Mouse (Mus musculus): ENCODE data around the gene Otud7a. TPM values are rescaled to one million over a fixed set of nuclear protein-coding genes. Genes with fewer than 3 reads are reported as not detected.

The Otud7a gene
- total RNA-seq (2021) = 1 to 10 TPM in 1 of 2 experiments, under 1 TPM in 1; 0.70 to 1.3 TPM
- long read RNA-seq, experiment 1, partial matches to known transcripts = 0 of 1 reads
- long read RNA-seq, experiment 1, other reads (novel, unspliced or antisense) = 1 of 1 reads
- long read RNA-seq, experiment 2, partial matches to known transcripts = 0 of 6 reads
- long read RNA-seq, experiment 2, other reads (novel, unspliced or antisense) = 6 of 6 reads

- peak; percentile 66 to 73 for DNase-seq (ENCODE audit: low spot score in 2 of 2)
These were observed at the start of gene Otud7a for GRCm38 (mm10) chr7:63444484-63445345. Gene Otud7a (plus strand): TSS chr7:63444751.

DNA sequence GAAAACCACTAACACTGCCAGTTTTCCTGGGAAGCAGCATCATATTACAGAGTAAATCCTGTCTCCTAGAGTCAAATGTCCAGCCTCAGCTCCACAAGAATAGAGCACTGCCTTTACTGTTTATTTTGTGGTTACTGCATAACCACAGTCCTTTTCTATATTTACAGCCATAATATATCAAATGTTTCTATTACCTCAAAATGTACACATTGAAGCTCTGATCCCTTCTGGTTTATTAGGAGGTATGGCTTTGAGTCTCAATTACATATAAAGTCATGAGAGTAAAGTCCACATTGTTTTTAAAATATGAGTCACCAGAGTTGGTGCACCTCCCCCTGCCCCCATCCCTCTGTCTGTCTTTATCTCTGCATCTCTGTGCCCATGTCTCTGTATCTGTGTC, 38.6 kb upstream of the Otud7a start:
- DNase-seq (ENCODE audit: low spot score in 2 of 2) = no peak

- DNase-seq (ENCODE audit: low spot score in 2 of 2) = no peak
These were observed 772 bp downstream of the Otud7a start for GRCm38 (mm10) chr7:63445346-63445700.

GRCm38 (mm10) chr7:63446951-63447350, 2.4 kb downstream of the Otud7a start:
- no peak for DNase-seq (ENCODE audit: low spot score in 2 of 2)

GRCm38 (mm10) chr7:63455228-63455627, 10.7 kb downstream of the Otud7a start:
- DNase-seq (ENCODE audit: low spot score in 2 of 2) = no peak

- DNase-seq (ENCODE audit: low spot score in 2 of 2) = no peak
These were observed 17.7 kb downstream of the Otud7a start for GRCm38 (mm10) chr7:63462234-63462633.

DNA sequence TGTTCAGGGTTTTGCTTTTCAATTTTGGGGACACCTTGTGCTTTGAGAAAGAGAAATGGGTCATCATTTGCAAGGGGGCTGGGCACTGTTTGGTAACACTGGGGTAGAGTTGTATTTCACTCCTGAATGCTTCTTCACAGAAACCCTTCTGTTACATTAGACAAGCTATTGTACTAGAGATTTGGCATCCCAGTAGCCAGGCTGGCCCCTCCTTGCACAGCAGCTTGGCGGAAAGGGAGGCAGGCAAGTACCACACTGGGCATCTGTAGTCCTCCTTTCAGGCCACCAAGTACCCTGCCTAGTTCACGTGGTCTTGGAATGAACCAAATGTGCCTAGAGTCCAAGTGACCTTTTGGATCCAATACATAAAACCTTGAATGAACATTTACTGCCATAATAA, 18.1 kb downstream of the Otud7a start:
- DNase-seq (ENCODE audit: low spot score in 2 of 2) = no peak

GRCm38 (mm10) chr7:63466729-63467128, 22.2 kb downstream of the Otud7a start:
- no peak for DNase-seq (ENCODE audit: low spot score in 2 of 2)

GRCm38 (mm10) chr7:63468258-63468657, 23.7 kb downstream of the Otud7a start:
- DNase-seq (ENCODE audit: low spot score in 2 of 2) = no peak

GRCm38 (mm10) chr7:63483091-63483490, 38.5 kb downstream of the Otud7a start:
- no peak for DNase-seq (ENCODE audit: low spot score in 2 of 2)

DNA sequence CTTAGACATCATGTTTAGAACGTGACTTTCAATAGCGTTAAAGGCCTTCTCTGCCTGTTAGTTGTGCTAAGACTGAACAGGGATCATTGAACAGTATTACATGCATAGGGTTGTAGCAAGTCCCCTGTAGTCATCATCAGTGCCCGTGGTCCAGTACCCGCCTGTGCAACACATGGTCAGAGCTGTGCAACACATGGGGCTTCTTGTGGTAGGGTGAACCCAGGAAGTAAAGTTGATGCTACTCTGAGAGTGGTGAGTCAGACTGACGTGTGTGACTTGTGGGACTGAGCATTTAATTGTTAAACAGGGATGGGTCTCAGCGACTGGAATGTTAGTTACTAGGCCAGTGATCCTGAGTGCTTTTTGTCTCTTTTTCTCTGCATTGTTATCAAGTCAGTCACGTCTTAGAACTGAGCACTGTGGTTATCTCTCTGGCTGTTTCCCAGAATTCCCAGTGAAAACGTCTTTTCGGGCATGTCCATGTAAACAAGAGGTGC, 52.5 kb downstream of the Otud7a start:
- no peak for DNase-seq (ENCODE audit: low spot score in 2 of 2)

DNA sequence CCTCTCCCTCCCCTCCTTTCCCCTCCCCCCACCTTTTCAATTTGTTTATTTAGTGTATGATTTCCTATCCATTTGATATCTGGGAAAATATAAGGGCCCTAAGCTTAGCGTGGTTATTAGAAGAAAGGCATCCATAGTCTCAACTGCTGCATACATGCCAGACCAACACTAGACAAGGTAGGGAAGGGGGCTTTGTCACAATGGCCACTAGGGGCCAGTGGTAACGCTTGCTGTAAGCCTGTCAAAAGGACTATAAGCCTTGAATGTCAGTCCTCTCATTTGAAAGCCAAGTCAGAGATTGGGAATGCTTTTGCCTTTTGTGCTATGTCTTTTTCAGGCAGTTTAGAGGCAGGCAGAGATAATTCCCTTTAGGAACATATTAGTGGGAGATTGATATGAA, 59.7 kb downstream of the Otud7a start:
- no peak for DNase-seq (ENCODE audit: low spot score in 2 of 2)

- no peak for DNase-seq (ENCODE audit: low spot score in 2 of 2)
These were observed 63.5 kb downstream of the Otud7a start for GRCm38 (mm10) chr7:63508079-63508478.

DNA sequence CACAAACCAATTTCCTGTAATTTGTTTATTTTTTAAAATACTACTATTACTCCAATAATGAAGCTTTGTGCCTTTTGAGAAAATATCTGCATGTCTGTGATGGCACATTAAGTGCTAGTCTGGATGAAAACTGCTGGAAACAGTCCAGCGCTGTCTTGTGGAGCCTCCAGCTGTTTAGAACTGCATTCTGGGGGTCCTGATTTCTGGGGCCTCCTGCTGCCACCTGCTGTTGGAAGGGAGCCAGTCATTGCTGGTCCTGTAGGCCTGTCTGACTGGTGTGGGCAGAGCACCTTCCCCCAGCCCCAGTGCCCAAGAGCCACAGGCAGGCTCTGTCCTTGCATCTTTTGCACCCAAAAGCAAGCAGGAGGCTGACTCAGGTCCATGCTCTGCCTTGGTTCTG, 65.3 kb downstream of the Otud7a start:
- no peak for DNase-seq (ENCODE audit: low spot score in 2 of 2)

DNA sequence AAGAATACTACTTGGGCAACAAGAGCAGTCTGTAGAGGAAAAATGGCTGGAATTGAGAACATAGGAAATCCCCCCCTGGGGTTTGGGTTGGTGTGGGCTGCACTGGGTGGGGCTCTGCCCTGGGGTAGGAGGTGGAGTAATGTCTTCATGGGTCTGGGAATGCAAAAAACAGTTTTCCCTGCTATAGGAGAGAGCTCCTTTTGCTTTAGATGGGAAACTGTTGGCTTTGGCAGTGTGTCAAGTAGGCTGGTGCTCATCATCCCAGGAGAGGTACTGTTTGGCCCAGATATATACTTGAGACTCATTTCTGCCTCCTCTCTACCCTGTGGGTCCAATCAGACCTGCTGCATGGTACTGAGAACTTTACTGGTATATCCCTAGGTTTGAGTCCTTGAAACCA, 66.9 kb downstream of the Otud7a start:
- no peak for DNase-seq (ENCODE audit: low spot score in 2 of 2)

GRCm38 (mm10) chr7:63512561-63512960, 68.0 kb downstream of the Otud7a start:
- no peak for DNase-seq (ENCODE audit: low spot score in 2 of 2)

- DNase-seq (ENCODE audit: low spot score in 2 of 2) = no peak
These were observed 71.8 kb downstream of the Otud7a start for GRCm38 (mm10) chr7:63516141-63516895.

- no peak for DNase-seq (ENCODE audit: low spot score in 2 of 2)
These were observed 75.7 kb downstream of the Otud7a start for GRCm38 (mm10) chr7:63520299-63520698.

DNA sequence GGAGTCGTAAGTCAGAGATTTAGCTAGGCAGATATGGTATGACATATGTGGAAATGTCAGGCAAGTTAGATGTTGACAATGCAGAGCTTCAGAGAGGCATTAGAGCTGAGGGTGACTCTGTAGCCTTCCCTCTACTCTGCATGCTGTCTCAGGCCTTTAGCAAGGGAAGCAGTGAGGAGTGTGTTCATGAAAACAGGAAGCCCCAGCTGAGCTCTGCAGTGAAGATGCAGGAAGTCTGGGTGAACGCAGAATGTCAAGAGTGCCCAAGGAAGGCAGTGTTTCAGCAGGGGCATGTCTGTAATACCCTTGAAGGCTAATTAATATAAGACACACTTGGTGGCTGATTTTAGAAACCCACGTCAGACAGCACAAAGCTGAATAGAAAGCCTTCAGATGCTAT, 77.9 kb downstream of the Otud7a start:
- DNase-seq (ENCODE audit: low spot score in 2 of 2) = no peak

DNA sequence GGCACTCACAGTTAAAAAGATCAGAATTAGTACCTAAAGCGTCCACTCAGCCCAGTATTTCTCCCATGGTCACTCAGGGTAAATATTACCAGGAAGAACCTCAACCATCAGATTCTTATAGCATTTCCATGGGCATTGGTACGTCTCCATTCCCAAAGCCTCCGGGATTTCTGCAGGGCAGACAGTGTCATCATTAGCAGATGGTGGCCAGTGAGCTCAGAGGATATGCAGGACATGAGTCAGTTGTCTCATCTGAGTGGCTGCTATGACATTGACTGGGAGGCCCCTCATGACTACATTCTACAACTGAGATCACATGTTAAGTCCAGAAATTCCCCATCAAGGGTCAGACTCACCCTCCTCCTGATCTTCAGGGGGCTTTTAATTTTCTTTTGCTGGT, 78.5 kb downstream of the Otud7a start:
- DNase-seq (ENCODE audit: low spot score in 2 of 2) = no peak

DNA sequence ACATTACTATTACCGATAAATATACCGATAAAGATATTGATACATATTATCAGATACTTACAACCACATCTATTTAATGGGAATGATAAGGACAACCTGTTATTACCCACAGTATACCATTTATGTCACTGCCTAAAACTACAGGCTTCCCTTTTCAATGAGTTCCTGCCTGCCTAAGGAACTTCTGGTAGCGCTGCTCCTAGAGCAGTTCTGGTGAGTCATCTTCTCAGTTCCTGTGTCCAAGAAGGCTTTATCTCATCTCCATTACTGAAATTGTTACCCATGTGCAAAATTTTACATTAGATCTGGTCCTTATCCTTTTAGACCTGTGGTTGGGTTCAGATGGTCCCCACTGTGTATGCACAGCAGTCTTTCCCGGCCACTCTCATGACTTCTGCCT, 95.7 kb downstream of the Otud7a start:
- DNase-seq (ENCODE audit: low spot score in 2 of 2) = no peak

- DNase-seq (ENCODE audit: low spot score in 2 of 2) = no peak
These were observed 109.9 kb downstream of the Otud7a start for GRCm38 (mm10) chr7:63554457-63554856.
